Mouse (Mus musculus) megakaryocyte progenitor cell, adult 5-6 weeks (primary cell): Measurements from ENCODE around the gene Rora. TPM values are rescaled to one million over a fixed set of nuclear protein-coding genes. Genes with fewer than 3 reads are reported as not detected.
"Not testable (repeated sequence)": the region's sequence is repeated elsewhere in the genome, so short reads cannot be mapped to it uniquely, and the experiment has no call there.

ENCODE experiments used
- ATAC-seq: replicated peaks from 2 replicates; pipeline ENCODE4 v1.8.0; 2016; ENCODE audit warnings: mild to moderate bottlenecking, moderate TSS enrichment, inconsistent platforms; ENCODE audit not compliant: poor library complexity
- total RNA-seq, 2 experiments: library from RNA; stranded (forward) in 1 of 2; stranded (reverse) in 1 of 2; fragments of 157-497, 149-512 nt in 1 of 2; fragments of 200-1000 nt in 1 of 2; gene quantifications; 2 replicates each; pipeline versions ENCODE4 v1.2.3 to v1.2.4; 2015 to 2017

Gene Rora
- total RNA-seq, 2 experiments from 2014 or later = 0.42 to 1.2 TPM

GRCm38 (mm10) chr9:69051890-69052289 lies 398.3 kb downstream of the Rora start:
- ATAC-seq = no peak

GRCm38 (mm10) chr9:69055302-69055701 lies 401.7 kb downstream of the Rora start:
- ATAC-seq = no peak

GRCm38 (mm10) chr9:69071203-69071867 lies 417.7 kb downstream of the Rora start:
- no peak for ATAC-seq

- no peak for ATAC-seq
These were observed 419.7 kb downstream of the Rora start for GRCm38 (mm10) chr9:69073271-69073670.

GRCm38 (mm10) chr9:69084086-69084719 lies 430.6 kb downstream of the Rora start:
- ATAC-seq = no peak

- no peak for ATAC-seq
These were observed 431.4 kb downstream of the Rora start for GRCm38 (mm10) chr9:69084720-69085661.

GRCm38 (mm10) chr9:69086844-69087243 lies 433.3 kb downstream of the Rora start:
- ATAC-seq = peak; percentile 32

GRCm38 (mm10) chr9:69087325-69087724 lies 433.7 kb downstream of the Rora start:
- ATAC-seq = peak; percentile 88

GRCm38 (mm10) chr9:69090749-69091270 lies 437.2 kb downstream of the Rora start:
- ATAC-seq = no peak

GRCm38 (mm10) chr9:69092119-69093013 lies 438.8 kb downstream of the Rora start:
- peak; percentile 57 for ATAC-seq

- ATAC-seq = not testable (repeated sequence)
These were observed 446.7 kb downstream of the Rora start for GRCm38 (mm10) chr9:69100153-69100756.

- no peak for ATAC-seq
These were observed 450.7 kb downstream of the Rora start for GRCm38 (mm10) chr9:69104321-69104720.

GRCm38 (mm10) chr9:69109618-69110300 lies 456.2 kb downstream of the Rora start:
- peak; percentile 52; the same call in 1 of the 2 replicates for ATAC-seq

GRCm38 (mm10) chr9:69110301-69110674 lies 456.7 kb downstream of the Rora start:
- ATAC-seq = no peak

GRCm38 (mm10) chr9:69110706-69111105 lies 457.1 kb downstream of the Rora start:
- no peak for ATAC-seq

- ATAC-seq = no peak
These were observed 458.0 kb downstream of the Rora start for GRCm38 (mm10) chr9:69111539-69111938.

GRCm38 (mm10) chr9:69114429-69114984 lies 460.9 kb downstream of the Rora start:
- no peak for ATAC-seq

- ATAC-seq = peak; percentile 74
These were observed 463.2 kb downstream of the Rora start for GRCm38 (mm10) chr9:69116740-69117139.
